Mouse (Mus musculus) spleen, adult 2 months (tissue): ENCODE measurements at regions not wholly inside any gene's neighbourhood (a gene's known extent, or its start where the extent isn't known, plus 50 kb on each side); places are given as distances from the start of the nearest gene placed in this dataset.

ENCODE experiments used
- DNase-seq, 2 experiments: peaks; one replicate each; pipeline versions ENCODE4 v3.0.0 to v3.0.0-alpha.2; 2012 to 2021; ENCODE audit warnings: low spot score in 2 of 2, low read depth in 1 of 2
- H3K27ac ChIP-seq: fragments of 200-500 bp; 2 replicates; pipeline ENCODE4 v1.5.1; 2012; ENCODE audit warnings: low read length, inconsistent platforms; ENCODE audit not compliant: insufficient read depth
- H3K27me3 ChIP-seq: fragments of 200-500 bp; 2 replicates; pipeline ENCODE4 v1.6.1; 2012; ENCODE audit warnings: mild to moderate bottlenecking, moderate library complexity, low read length, inconsistent platforms; ENCODE audit not compliant: control insufficient read depth, insufficient read depth
- H3K36me3 ChIP-seq: fragments of 200-500 bp; 2 replicates; pipeline ENCODE4 v1.6.1; 2012; ENCODE audit warnings: mild to moderate bottlenecking, low read length, inconsistent platforms; ENCODE audit not compliant: control insufficient read depth, insufficient read depth
- H3K4me1 ChIP-seq: fragments of 200-500 bp; 2 replicates; pipeline ENCODE4 v1.6.1; 2011; ENCODE audit warnings: inconsistent platforms; ENCODE audit not compliant: control insufficient read depth, insufficient read depth, insufficient read length
- H3K4me3 ChIP-seq: fragments of 200-500 bp; 2 replicates; pipeline ENCODE4 v1.5.1; 2011; ENCODE audit warnings: mild to moderate bottlenecking, inconsistent platforms; ENCODE audit not compliant: insufficient read depth, insufficient read length; ENCODE audit errors: extremely low read depth
- CTCF ChIP-seq: fragments of 200-500 bp; IDR thresholded peaks from 2 replicates; pipeline ENCODE4 v1.5.1; 2011; ENCODE audit warnings: mild to moderate bottlenecking, inconsistent platforms; ENCODE audit not compliant: insufficient read depth, insufficient read length, insufficient replicate concordance; ENCODE audit errors: extremely low read depth
- POLR2A ChIP-seq: fragments of 200-500 bp; IDR thresholded peaks from 2 replicates; pipeline ENCODE4 v1.6.1; 2011; ENCODE audit warnings: low read depth, low read length, inconsistent platforms
- WGBS: fragments of 180-500 bp; shearing (Covaris S2); methylation state at CpG from one replicate; pipeline ENCODE4 v1.1.7; 2018; 5-methylcytosine and 5-hydroxymethylcytosine counted together

GRCm38 (mm10) chr1:89002326-89002725 lies 67.9 kb upstream of the Sh3bp4 start:
- no peak overlapping the region for H3K27ac ChIP-seq
- no peaks in the 10 kb centered on the region for H3K27me3 ChIP-seq
- H3K4me3 ChIP-seq, result no peak overlapping the region
- H3K36me3 ChIP-seq, result no peaks in the 10 kb centered on the region
- DNase-seq, result no peak
- 87% methylated on average over 3 of the region's 3 CpGs for WGBS
- no peaks in the 10 kb centered on the region for H3K4me1 ChIP-seq
- TF ChIP-seq CTCF, result no peak
- TF ChIP-seq POLR2A, result no peak

DNA sequence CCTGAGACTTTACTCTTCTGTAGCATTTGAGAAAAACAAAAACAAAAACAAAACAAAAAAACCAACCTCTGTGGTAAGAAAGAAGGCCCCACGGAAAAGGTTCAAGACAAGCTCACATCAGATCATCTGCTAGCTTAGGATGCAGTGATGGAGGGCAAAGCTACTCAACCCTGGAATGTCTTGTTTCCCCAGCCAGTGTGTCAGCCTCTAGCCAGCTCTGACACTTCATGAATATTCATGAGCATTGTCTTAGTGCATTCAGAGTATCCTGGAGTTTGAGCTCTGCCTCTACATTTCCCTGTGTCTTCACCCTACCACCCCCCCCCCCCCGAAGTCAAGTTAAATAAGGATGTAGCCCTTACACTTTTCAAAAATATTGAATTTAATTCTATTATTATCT lies 66.5 kb upstream of the Sh3bp4 start:
- WGBS, result 81% methylated on average over 2 of the region's 2 CpGs
- no peaks in the 10 kb centered on the region for H3K4me1 ChIP-seq
- TF ChIP-seq POLR2A, result no peak
- TF ChIP-seq CTCF, result no peak
- H3K4me3 ChIP-seq, result no peak overlapping the region
- no peak for DNase-seq
- H3K27ac ChIP-seq, result no peak overlapping the region
- H3K36me3 ChIP-seq, result no peaks in the 10 kb centered on the region
- H3K27me3 ChIP-seq, result no peaks in the 10 kb centered on the region

GRCm38 (mm10) chr1:89007476-89007875 lies 62.7 kb upstream of the Sh3bp4 start:
- 91% methylated on average over 7 of the region's 7 CpGs for WGBS
- H3K4me3 ChIP-seq, result no peak overlapping the region
- DNase-seq, result no peak
- H3K4me1 ChIP-seq, result no peaks in the 10 kb centered on the region
- H3K27ac ChIP-seq, result no peak overlapping the region
- TF ChIP-seq POLR2A (no peak), CTCF (no peak)
- H3K36me3 ChIP-seq, result no peaks in the 10 kb centered on the region
- no peaks in the 10 kb centered on the region for H3K27me3 ChIP-seq

DNA sequence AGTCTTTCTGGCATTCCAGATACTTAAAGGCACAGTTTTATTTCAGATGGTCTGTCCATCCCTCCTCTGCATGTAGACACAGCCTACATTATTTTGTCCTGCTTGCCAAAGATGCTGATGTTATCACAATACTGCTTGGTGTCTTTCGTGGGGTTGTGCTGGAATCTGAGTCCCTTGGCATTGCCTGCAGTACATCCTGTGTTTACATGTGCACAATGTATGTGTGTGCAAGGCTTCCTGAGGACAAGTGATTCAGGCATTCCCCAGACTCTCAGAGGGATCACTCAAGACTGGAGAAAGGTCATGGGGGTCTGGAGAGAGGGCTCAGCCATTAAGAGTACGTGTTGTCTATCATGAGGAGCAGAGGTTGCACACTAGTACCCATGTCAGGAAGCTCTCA lies 60.0 kb upstream of the Sh3bp4 start:
- H3K36me3 ChIP-seq, result no peaks in the 10 kb centered on the region
- no peak overlapping the region for H3K27ac ChIP-seq
- no peak for TF ChIP-seq CTCF
- no peak for TF ChIP-seq POLR2A
- no peak for DNase-seq
- H3K27me3 ChIP-seq, result no peaks in the 10 kb centered on the region
- no peaks in the 10 kb centered on the region for H3K4me1 ChIP-seq
- WGBS, result 80% methylated on average over 2 of the region's 2 CpGs
- no peak overlapping the region for H3K4me3 ChIP-seq

GRCm38 (mm10) chr1:89011454-89011853 lies 58.8 kb upstream of the Sh3bp4 start:
- no peak for DNase-seq
- WGBS, result 82% methylated on average over 7 of the region's 7 CpGs
- H3K36me3 ChIP-seq, result no peaks in the 10 kb centered on the region
- no peak overlapping the region for H3K27ac ChIP-seq
- H3K4me3 ChIP-seq, result no peak overlapping the region
- peaks cover 2% of the 10 kb centered on the region; the same call in 1 of the 2 replicates for H3K4me1 ChIP-seq
- no peak for TF ChIP-seq POLR2A
- TF ChIP-seq CTCF, result no peak
- H3K27me3 ChIP-seq, result no peaks in the 10 kb centered on the region

DNA sequence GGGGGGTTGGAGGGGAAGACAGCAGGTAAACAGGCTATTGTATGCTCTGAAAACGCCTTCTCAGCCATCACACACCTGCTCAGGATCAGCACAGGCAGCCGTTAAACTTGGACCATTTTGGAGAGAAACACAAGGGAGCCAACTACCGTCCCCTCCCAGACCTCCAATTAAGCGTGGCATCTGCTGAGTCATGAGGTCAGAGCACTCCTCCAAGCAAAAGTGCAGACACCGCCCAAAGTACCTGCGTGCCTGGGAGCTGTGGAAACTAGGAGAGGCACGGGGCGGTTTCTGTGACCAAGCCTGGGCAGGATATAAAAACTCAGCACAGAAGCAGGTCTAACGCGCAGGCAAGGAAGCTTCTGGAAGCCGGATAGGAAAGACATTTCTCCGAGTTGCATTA lies 54.8 kb upstream of the Sh3bp4 start:
- peak overlapping the region; percentile 24; the same call in 1 of the 2 replicates for H3K4me3 ChIP-seq
- no peak for DNase-seq

GRCm38 (mm10) chr1:89015845-89016244 lies 54.4 kb upstream of the Sh3bp4 start:
- no peaks in the 10 kb centered on the region for H3K36me3 ChIP-seq
- DNase-seq, result no peak
- TF ChIP-seq CTCF (no peak), POLR2A (no peak)
- H3K4me3 ChIP-seq, result no peak overlapping the region
- no peaks in the 10 kb centered on the region for H3K27me3 ChIP-seq
- WGBS, result 42% methylated on average over 10 of the region's 10 CpGs
- H3K4me1 ChIP-seq, result peaks cover 2% of the 10 kb centered on the region; the same call in 1 of the 2 replicates
- H3K27ac ChIP-seq, result no peak overlapping the region; the same call in 1 of the 2 replicates

More for the DNA sequence above, 54.8 kb upstream of the Sh3bp4 start:
- H3K4me1 ChIP-seq, result peaks cover 2% of the 10 kb centered on the region; the same call in 1 of the 2 replicates
- 14% methylated on average over 12 of the region's 12 CpGs for WGBS
- no peaks in the 10 kb centered on the region for H3K36me3 ChIP-seq
- H3K27me3 ChIP-seq, result no peaks in the 10 kb centered on the region
- no peak for TF ChIP-seq POLR2A
- TF ChIP-seq CTCF, result no peak
- H3K27ac ChIP-seq, result peak overlapping the region; percentile 27; the same call in 1 of the 2 replicates
